Comparison of ENCODE assay signal across 14 mouse cellular contexts in genomic region chr16:34466649-34467048, GRCm38 (mm10).
DNase-seq lines count a peak whose midpoint lies in the region; ATAC-seq and TF ChIP-seq lines count a peak whose summit lies in the region.
"Had no signal": no experiment of that assay in that cellular context is flagged by ENCODE, and none has a peak within 500 bp of the region (broad histone marks: within the 10 kb centered on the region; RNA-seq: fewer than 3 reads in every experiment).

No protein-coding gene starts in this region.

- intact Hi-C loops in heart, postnatal 14 days (cut with DNase I) = loop anchor here (5.0 kb wide), 1 partner anchor 119 kb away; no protein-coding TSS in a partner anchor
- intact Hi-C loops in gastrocnemius, postnatal 14 days (cut with DNase I; ENCODE audit: low total_unique reads) = no loop called here

- no peak overlapping the region for H3K4me3 ChIP-seq in kidney, postnatal 0 days (replicated peaks; ENCODE audit: low read depth, low read length)
- H3K4me3 ChIP-seq in cortical plate, adult 2 months (ENCODE audit: insufficient read depth, low read length) = no peak overlapping the region
- H3K4me3 ChIP-seq: forebrain, embryonic 15.5 days; intestine, embryonic 15.5 days; limb, embryonic 15.5 days; myocyte had no signal

- H3K36me3 ChIP-seq in kidney, postnatal 0 days (ENCODE audit: insufficient read depth, low read length) = no peaks in the 10 kb centered on the region
- H3K36me3 ChIP-seq: forebrain, embryonic 15.5 days; intestine, embryonic 15.5 days; limb, embryonic 15.5 days had no signal

- H3K9me3 ChIP-seq in kidney, postnatal 0 days (replicated peaks; ENCODE audit: low read length) = no peaks in the 10 kb centered on the region
- H3K9me3 ChIP-seq: forebrain, embryonic 15.5 days; intestine, embryonic 15.5 days; limb, embryonic 15.5 days had no signal

- no peak overlapping the region for H3K9ac ChIP-seq in kidney, postnatal 0 days (ENCODE audit: low read depth, low read length)
- H3K9ac ChIP-seq: forebrain, embryonic 15.5 days; intestine, embryonic 15.5 days; limb, embryonic 15.5 days had no signal

- no peak for ATAC-seq in kidney, postnatal 0 days (replicated peaks; ENCODE audit: low FRiP score, low read depth)
- ATAC-seq: forebrain, embryonic 15.5 days; intestine, embryonic 15.5 days had no signal

- TF ChIP-seq CTCF in kidney, postnatal 0 days (IDR thresholded peaks at IDR 0.05; ENCODE audit: low read depth) = peak; percentile 8; the same call in 1 of the 2 replicates
- peak; percentile 20; the same call in 1 of the 2 replicates for TF ChIP-seq CTCF in cortical plate, adult 2 months (IDR thresholded peaks at IDR 0.05; ENCODE audit: extremely low read depth, insufficient read depth, low read length)

- TF ChIP-seq POLR2A in cortical plate, adult 2 months (IDR thresholded peaks at IDR 0.05; ENCODE audit: extremely low read depth, insufficient read depth, low read length) = peak; percentile 37; the same call in 1 of the 2 replicates

- no peak overlapping the region for H3K4me2 ChIP-seq in kidney, postnatal 0 days (ENCODE audit: low read length)
- H3K4me2 ChIP-seq: forebrain, embryonic 15.5 days; intestine, embryonic 15.5 days; limb, embryonic 15.5 days had no signal

- H3K4me1 ChIP-seq in kidney, postnatal 0 days (replicated peaks; ENCODE audit: insufficient read depth, low read length) = peaks cover 19% of the 10 kb centered on the region
- H3K4me1 ChIP-seq in cortical plate, adult 2 months (ENCODE audit: control insufficient read depth, insufficient read depth, low read length) = peaks cover 37% of the 10 kb centered on the region

- no peak overlapping the region for H3K27ac ChIP-seq in kidney, postnatal 0 days
- no peak overlapping the region; the same call in 1 of the 2 replicates for H3K27ac ChIP-seq in cortical plate, adult 2 months (ENCODE audit: insufficient read depth, low read length)
- H3K27ac ChIP-seq: forebrain, embryonic 15.5 days; intestine, embryonic 15.5 days; limb, embryonic 15.5 days; macrophage had no signal

- H3K27me3 ChIP-seq in kidney, postnatal 0 days (ENCODE audit: insufficient read depth, low read length) = no peaks in the 10 kb centered on the region
- H3K27me3 ChIP-seq: forebrain, embryonic 15.5 days; intestine, embryonic 15.5 days; limb, embryonic 15.5 days had no signal

- no peak for DNase-seq in kidney, postnatal 0 days (ENCODE audit: low spot score)
- no peak for DNase-seq in kidney, postnatal 10 days
- peak; percentile 71 for DNase-seq in brain, adult 2 months (ENCODE audit: low read depth, low spot score)
- peak; percentile 27 to 46 for DNase-seq in heart, postnatal 14 days
- DNase-seq in testis, postnatal 10 days (ENCODE audit: low spot score) = no peak
- DNase-seq in gastrocnemius, postnatal 14 days = no peak
- DNase-seq: adrenal gland, adult 2 months; right cerebral cortex, postnatal 4 days had no signal

- WGBS in kidney, postnatal 0 days = 46% methylated on average over 4 of the region's 4 CpGs

Comparison
In these comparisons a context has a peak if more than half of its experiments do, and no peak if none do; other contexts are left out.
1. DNase-seq: peak in brain, adult 2 months (single experiment) and heart, postnatal 14 days (2 of 2); none in kidney, postnatal 0 days (single experiment), kidney, postnatal 10 days (single experiment), testis, postnatal 10 days (single experiment) and gastrocnemius, postnatal 14 days (single experiment).